Mouse (Mus musculus) lung, adult 2 months (tissue): ENCODE results near the gene Capn15. TPM values are rescaled to one million over a fixed set of nuclear protein-coding genes. Genes with fewer than 3 reads are reported as not detected.

ENCODE experiments used
- DNase-seq: peaks from one replicate; pipeline ENCODE4 v3.0.0; 2022
- H3K4me1 ChIP-seq: fragments of 200-500 bp; 2 replicates; pipeline ENCODE4 v1.6.1; 2011; ENCODE audit warnings: low read length; ENCODE audit not compliant: control insufficient read depth, insufficient read depth
- H3K4me3 ChIP-seq: fragments of 200-500 bp; replicated peaks from 2 replicates; pipeline ENCODE3; 2011; ENCODE audit warnings: low read depth, mild to moderate bottlenecking, control low read depth, low read length; ENCODE audit errors: extremely low read depth
- CTCF ChIP-seq: fragments of 200-500 bp; IDR thresholded peaks from 2 replicates; pipeline ENCODE4 v1.5.1; 2011; ENCODE audit warnings: mild to moderate bottlenecking, low read length, control low read depth; ENCODE audit not compliant: insufficient read depth
- POLR2A ChIP-seq: fragments of 200-500 bp; IDR thresholded peaks from 2 replicates; pipeline ENCODE4 v1.6.1; 2011; ENCODE audit warnings: low read depth, mild to moderate bottlenecking, control low read depth, low read length, borderline replicate concordance; ENCODE audit errors: extremely low read depth
- WGBS: fragments of 180-500 bp; shearing (Covaris S2); methylation state at CpG from one replicate; pipeline ENCODE4 v1.1.7; 2018; 5-methylcytosine and 5-hydroxymethylcytosine counted together
- polyA plus RNA-seq: library from polyadenylated mRNA; depleted of rRNA; stranded (reverse); fragments of >200 nt; gene quantifications from 2 replicates; pipeline ENCODE4 v1.2.3, GENCODE M21; 2012

The Capn15 gene
- polyA plus RNA-seq, 1 experiment = 49.7 TPM

GRCm38 (mm10) chr17:25949981-25950380 lies 35.6 kb downstream of the Capn15 start:
- no peaks in the 10 kb centered on the region for H3K4me1 ChIP-seq
- WGBS = 66% methylated on average over 5 of the region's 5 CpGs
- TF ChIP-seq CTCF (no peak), POLR2A (no peak)
- H3K4me3 ChIP-seq = no peak overlapping the region
- no peak for DNase-seq

GRCm38 (mm10) chr17:25948051-25948450 lies 37.5 kb downstream of the Capn15 start:
- DNase-seq = no peak
- WGBS = 75% methylated on average over 8 of the region's 8 CpGs
- Histone ChIP-seq H3K4me3 (no peak overlapping the region), H3K4me1 (no peaks in the 10 kb centered on the region)
- TF ChIP-seq POLR2A (no peak), CTCF (no peak)

GRCm38 (mm10) chr17:25947576-25947975 lies 38.0 kb downstream of the Capn15 start:
- no peaks in the 10 kb centered on the region for H3K4me1 ChIP-seq
- DNase-seq = no peak
- WGBS = 77% methylated on average over 4 of the region's 4 CpGs
- TF ChIP-seq CTCF (no peak), POLR2A (no peak)
- H3K4me3 ChIP-seq = no peak overlapping the region

DNA sequence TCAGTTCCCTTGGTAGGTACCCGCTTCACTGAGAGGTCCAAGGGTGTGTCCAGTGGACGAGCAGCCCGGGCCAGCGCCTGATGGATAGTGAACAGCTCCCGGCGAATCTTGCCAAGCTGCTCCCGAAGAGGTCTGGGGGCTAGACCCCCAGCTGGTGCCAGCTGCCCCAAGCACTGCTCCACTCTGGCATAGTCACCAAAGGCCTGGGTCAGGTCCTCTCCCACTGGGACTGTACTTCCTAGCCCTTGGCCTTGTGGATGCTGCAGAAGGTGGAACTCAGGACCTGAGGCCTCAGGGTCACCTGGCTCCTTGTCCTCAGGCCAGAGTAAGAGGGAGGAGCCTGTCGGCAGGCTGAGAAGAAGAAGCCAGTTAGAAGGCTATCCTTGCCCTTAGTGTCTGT lies 38.7 kb downstream of the Capn15 start:
- no peak for DNase-seq
- H3K4me3 ChIP-seq = no peak overlapping the region
- no peaks in the 10 kb centered on the region for H3K4me1 ChIP-seq
- 80% methylated on average over 8 of the region's 8 CpGs for WGBS
- TF ChIP-seq POLR2A (no peak), CTCF (no peak)

GRCm38 (mm10) chr17:25946349-25946748 lies 39.2 kb downstream of the Capn15 start:
- no peak for DNase-seq
- TF ChIP-seq CTCF = no peak
- no peak for TF ChIP-seq POLR2A

GRCm38 (mm10) chr17:25945517-25946155 lies 40.0 kb downstream of the Capn15 start:
- Histone ChIP-seq H3K4me3 (no peak overlapping the region), H3K4me1 (no peaks in the 10 kb centered on the region)
- TF ChIP-seq POLR2A (no peak), CTCF (no peak)
- WGBS = 67% methylated on average over 9 of the region's 9 CpGs
- no peak for DNase-seq

More at GRCm38 (mm10) chr17:25946349-25946748, 39.2 kb downstream of the Capn15 start:
- Histone ChIP-seq H3K4me3 (no peak overlapping the region), H3K4me1 (no peaks in the 10 kb centered on the region)
- 65% methylated on average over 7 of the region's 7 CpGs for WGBS

DNA sequence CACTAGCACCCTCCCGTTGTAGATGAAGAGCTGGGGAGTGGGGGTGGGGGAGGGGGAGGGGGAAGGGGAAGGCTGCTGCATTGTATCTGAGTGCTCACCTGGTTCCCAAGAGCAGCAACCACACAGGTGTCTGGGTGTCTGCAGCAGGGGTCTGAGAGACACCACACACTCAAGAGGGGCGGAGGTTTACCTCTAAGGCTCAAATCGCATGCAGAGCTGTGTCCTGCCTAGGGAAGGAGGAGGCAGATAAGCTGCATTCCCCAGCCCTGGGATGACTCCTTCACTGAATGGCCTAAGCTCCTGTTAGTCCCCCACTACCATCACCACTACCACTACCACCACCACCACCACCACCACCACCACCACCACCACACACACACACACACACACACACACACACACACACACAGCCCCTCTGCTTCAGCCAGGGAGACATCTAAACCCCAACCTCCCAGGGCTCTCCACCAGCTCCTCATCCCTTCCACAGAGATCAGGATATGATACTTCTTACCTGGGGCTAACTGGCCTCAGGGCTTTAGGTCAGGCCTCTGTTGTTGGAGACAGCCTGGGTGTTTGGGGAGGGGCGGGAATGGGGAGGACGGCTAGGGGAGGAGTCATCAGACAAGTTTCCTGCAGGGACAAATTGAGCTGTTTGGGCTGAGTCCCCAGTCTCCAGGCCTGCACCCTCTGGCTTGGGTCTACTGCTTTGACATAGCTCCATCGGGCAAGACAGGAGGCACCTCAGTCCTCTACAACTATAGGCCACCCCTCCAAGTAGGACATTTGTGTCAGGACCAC lies 41.0 kb downstream of the Capn15 start, which contains the start of the genes Pigq and Nhlrc4:
Gene Pigq (minus strand): TSS at position 571 of the 798 bp plus-strand sequence.
Gene Nhlrc4 (minus strand): TSS at position 596 of the 798 bp plus-strand sequence.
- 37% methylated on average over 6 of the region's 6 CpGs for WGBS

DNA sequence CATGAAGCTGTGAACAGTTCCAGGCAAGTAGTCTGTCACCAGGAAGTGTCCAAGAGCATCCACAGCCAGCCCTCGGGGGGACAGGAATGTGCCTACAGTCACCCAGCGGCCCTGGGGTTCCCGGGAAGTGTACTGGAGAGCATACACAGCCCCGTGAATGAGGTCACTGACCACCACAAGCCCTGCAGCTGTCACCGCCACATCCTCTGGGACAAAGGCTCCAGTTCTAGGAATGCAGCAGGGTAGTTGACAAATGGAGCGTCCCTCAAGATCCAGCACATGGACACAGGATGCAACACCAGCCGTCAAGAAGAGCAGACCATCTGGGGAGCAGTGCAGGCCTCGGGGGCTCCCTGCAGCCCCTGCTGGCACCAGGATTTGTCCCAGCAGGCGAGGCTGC lies 41.8 kb downstream of the Capn15 start:
- no peak overlapping the region for H3K4me3 ChIP-seq
- no peak for DNase-seq
- TF ChIP-seq POLR2A (no peak), CTCF (no peak)
- no peaks in the 10 kb centered on the region for H3K4me1 ChIP-seq
- WGBS = 67% methylated on average over 9 of the region's 9 CpGs

More for the DNA sequence above, 41.0 kb downstream of the Capn15 start, which contains the start of the genes Pigq and Nhlrc4:
- Histone ChIP-seq H3K4me1 (no peaks in the 10 kb centered on the region), H3K4me3 (no peak within 1 kb of the TSS)
- DNase-seq = no peak
- TF ChIP-seq POLR2A (no peak), CTCF (no peak)

- no peak for DNase-seq
- H3K4me3 ChIP-seq = no peak overlapping the region
- H3K4me1 ChIP-seq = no peaks in the 10 kb centered on the region
- 87% methylated on average over 3 of the region's 3 CpGs for WGBS
- TF ChIP-seq CTCF (no peak), POLR2A (no peak)
These were observed 42.4 kb downstream of the Capn15 start for GRCm38 (mm10) chr17:25943221-25943620.

GRCm38 (mm10) chr17:25942597-25943151 lies 42.9 kb downstream of the Capn15 start:
- no peak overlapping the region for H3K4me3 ChIP-seq
- TF ChIP-seq POLR2A (no peak), CTCF (no peak)

More at GRCm38 (mm10) chr17:25942597-25943151, 42.9 kb downstream of the Capn15 start:
- no peaks in the 10 kb centered on the region for H3K4me1 ChIP-seq
- no peak for DNase-seq
- 69% methylated on average over 2 of the region's 2 CpGs for WGBS
